Mouse (Mus musculus) liver, adult 2 months (tissue): ENCODE measurements around the gene Vps37b.

Source experiments
- CTCF ChIP-seq: fragments of 200-500 bp; IDR thresholded peaks from 2 replicates; pipeline ENCODE4 v1.5.1; 2011; ENCODE audit warnings: low read depth, low read length, control low read depth
- POLR2A ChIP-seq: fragments of 200-500 bp; IDR thresholded peaks from 2 replicates; pipeline ENCODE4 v1.6.1; 2011; ENCODE audit warnings: low read length, control low read depth; ENCODE audit not compliant: insufficient read depth; ENCODE audit errors: extremely low read depth

DNA sequence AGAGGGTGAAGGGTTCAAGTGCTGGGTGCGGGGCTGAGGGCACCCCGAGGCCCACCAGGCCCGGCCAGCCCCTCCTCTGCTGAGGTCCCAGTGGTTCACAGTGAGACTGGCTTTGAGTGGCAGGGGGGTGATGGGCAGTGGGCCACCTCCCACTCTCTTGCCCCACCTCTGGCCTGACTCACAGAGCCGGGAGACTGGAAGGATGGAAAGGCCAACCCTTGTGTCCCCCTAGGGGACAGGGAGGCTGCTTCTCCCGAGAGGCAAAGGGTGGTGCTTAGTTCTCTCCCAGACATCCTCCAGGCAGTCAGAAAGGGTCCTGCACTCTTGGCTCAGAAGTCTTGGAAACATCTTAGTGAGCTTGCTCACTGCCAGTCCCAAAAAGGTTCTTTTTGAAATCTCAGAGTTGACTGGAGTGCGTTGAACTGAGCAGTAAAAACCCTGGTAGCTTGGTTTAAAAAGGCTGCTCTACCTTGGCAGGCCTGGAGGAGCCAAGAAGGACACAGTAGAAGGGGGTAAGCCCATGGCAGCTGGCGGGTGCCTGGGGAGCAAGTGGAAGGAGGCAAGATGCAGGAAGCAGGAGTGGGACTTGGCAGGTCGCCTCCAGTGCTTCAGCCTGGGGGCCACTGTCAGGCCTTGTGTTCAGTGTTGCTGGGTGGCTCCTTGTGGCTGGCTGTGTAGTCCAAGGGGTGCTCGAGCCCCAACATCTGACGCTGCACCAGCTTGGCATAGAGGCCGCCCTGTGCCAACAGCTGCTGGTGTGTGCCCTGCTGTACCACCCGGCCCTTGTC is 30.2 kb upstream of the Vps37b start:
- TF ChIP-seq CTCF (no peak), POLR2A (no peak)
